Mouse (Mus musculus): ENCODE data around the gene Nr1h2. TPM values are rescaled to one million over a fixed set of nuclear protein-coding genes. Genes with fewer than 3 reads are reported as not detected.

The Nr1h2 gene
- 291 TPM for total RNA-seq (2023)

GRCm38 (mm10) chr7:44553826-44554225 lies at the start of gene Nr1h2:
TSS of gene Nr1h2 (minus strand) at chr7:44553951.

GRCm38 (mm10) chr7:44590402-44591347 lies 36.9 kb upstream of the Nr1h2 start, which contains the start of gene Kcnc3:
TSS of gene Kcnc3 (plus strand) at chr7:44590664.

GRCm38 (mm10) chr7:44572213-44572701 lies 18.5 kb upstream of the Nr1h2 start, which contains the start of gene Napsa:
TSS of gene Napsa (plus strand) at chr7:44572380.

GRCm38 (mm10) chr7:44548497-44549087 lies 5.2 kb downstream of the Nr1h2 start, which contains the start of gene Pold1:
TSS of gene Pold1 (minus strand) at chr7:44548849.

GRCm38 (mm10) chr7:44531946-44532732 lies 21.6 kb downstream of the Nr1h2 start, which contains the start of gene Spib:
TSS of gene Spib (minus strand) at chr7:44532071.

GRCm38 (mm10) chr7:44524502-44524901 lies 29.2 kb downstream of the Nr1h2 start, which contains the start of gene Mybpc2:
TSS of gene Mybpc2 (minus strand) at chr7:44524656.

Other genes starting within 250 kb of the Nr1h2 start
- 0.67 TPM for gene Clec11a, start 247.0 kb downstream of the Nr1h2 start, total RNA-seq (2023)
- gene Shank1, start 243.7 kb downstream of the Nr1h2 start, total RNA-seq (2023) = 3.0 TPM
- gene Syt3, start 169.8 kb downstream of the Nr1h2 start, total RNA-seq (2023) = not detected
- gene 1700008O03Rik, start 168.1 kb downstream of the Nr1h2 start, total RNA-seq (2023) = not detected
- not detected for gene Lrrc4b, start 124.9 kb downstream of the Nr1h2 start, total RNA-seq (2023)
- not detected for gene Aspdh, start 88.6 kb downstream of the Nr1h2 start, total RNA-seq (2023)
- 47.6 TPM for gene Josd2, start 86.0 kb downstream of the Nr1h2 start, total RNA-seq (2023)
- 80.4 TPM for gene Emc10, start 57.4 kb downstream of the Nr1h2 start, total RNA-seq (2023)
- gene Fam71e1, start 57.4 kb downstream of the Nr1h2 start, total RNA-seq (2023) = 6.6 TPM
- 1.7 TPM for gene Mybpc2, start 29.3 kb downstream of the Nr1h2 start, total RNA-seq (2023)
- 25.1 TPM for gene Spib, start 21.9 kb downstream of the Nr1h2 start, total RNA-seq (2023)
- gene Pold1, start 5.1 kb downstream of the Nr1h2 start, total RNA-seq (2023) = 41.4 TPM
- gene Napsa, start 18.4 kb upstream of the Nr1h2 start, total RNA-seq (2023) = 38.9 TPM
- gene Kcnc3, start 36.7 kb upstream of the Nr1h2 start, total RNA-seq (2023) = 1.00 TPM
- not detected for gene Myh14, start 116.9 kb upstream of the Nr1h2 start, total RNA-seq (2023)
- gene Izumo2, start 154.8 kb upstream of the Nr1h2 start, total RNA-seq (2023) = not detected
- gene Vrk3, start 194.5 kb upstream of the Nr1h2 start, total RNA-seq (2023) = 70.7 TPM
- 0.88 TPM for gene Zfp473, start 197.1 kb upstream of the Nr1h2 start, total RNA-seq (2023)